Mouse (Mus musculus): ENCODE results near the gene Caprin2.

DNA sequence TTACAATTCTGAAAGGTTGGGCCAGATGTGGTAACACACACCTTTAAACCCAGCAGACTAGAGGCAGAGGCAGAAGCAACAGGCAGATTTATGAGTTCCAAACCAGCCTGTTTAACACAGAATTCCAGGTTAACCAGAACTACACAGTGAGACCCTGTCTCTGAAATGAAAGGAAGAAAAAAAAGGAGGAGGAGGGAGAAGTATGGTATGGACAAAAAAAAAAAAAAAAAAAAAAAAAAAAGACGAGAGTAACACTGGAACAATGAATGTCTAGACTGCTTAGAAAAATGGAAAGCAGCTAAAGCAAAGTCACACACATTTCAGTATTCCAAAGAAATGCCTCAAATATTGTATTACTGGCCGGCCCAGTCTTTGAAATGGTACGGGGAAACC is 65.7 kb downstream of the Caprin2 start:
- TF ChIP-seq CTCF (conservative IDR thresholded peaks at IDR 0.05; ENCODE audit: low read length) (no peak), POU5F1 (IDR thresholded peaks at IDR 0.05; ENCODE audit: borderline replicate concordance, low read length) (no peak), NANOG (IDR thresholded peaks at IDR 0.05; ENCODE audit: borderline replicate concordance, low read length) (no peak)

Data from E14TG2a.4 (cell line).